Mouse (Mus musculus): ENCODE results near the gene Asic4.

GRCm38 (mm10) chr1:75440661-75441060 is 9.6 kb upstream of the Asic4 start:
- TF ChIP-seq POLR2A (IDR thresholded peaks at IDR 0.05; ENCODE audit: insufficient read depth, low read depth, low read length) (no peak), CTCF (IDR thresholded peaks at IDR 0.05; ENCODE audit: insufficient read depth, low read depth, low read length) (no peak)
